Comparison of ENCODE assay signal across 9 mouse cellular contexts in genomic region chr11:20038723-20039122, GRCm38 (mm10).
DNase-seq lines count a peak whose midpoint lies in the region; ATAC-seq lines count a peak whose summit lies in the region.
"Had no signal": no experiment of that assay in that cellular context is flagged by ENCODE, and none has a peak within 500 bp of the region (broad histone marks: within the 10 kb centered on the region; RNA-seq: fewer than 3 reads in every experiment).

No protein-coding gene starts in this region.

- peak; percentile 10 to 50 for DNase-seq in kidney, postnatal 25 days
- peak; percentile 61 for DNase-seq in cerebellum, adult 9-10 months
- peak; percentile 23 to 25 for DNase-seq in kidney, postnatal 36 days
- DNase-seq in thymus, postnatal 36 days = no peak
- DNase-seq in embryo, embryonic 11 days = no peak

- H3K27ac ChIP-seq in kidney, embryonic 16.5 days (ENCODE audit: low read length) = no peak overlapping the region; the same call in 1 of the 2 replicates
- H3K27ac ChIP-seq in neural tube, embryonic 14.5 days (ENCODE audit: low read depth, low read length) = peak overlapping the region; percentile 57; the same call in 1 of the 2 replicates
- H3K27ac ChIP-seq in intestine, embryonic 16.5 days (ENCODE audit: low read length) = no peak overlapping the region
- H3K27ac ChIP-seq: macrophage had no signal

- H3K9ac ChIP-seq in kidney, embryonic 16.5 days (replicated peaks; ENCODE audit: low read length) = no peak overlapping the region
- H3K9ac ChIP-seq in neural tube, embryonic 14.5 days (replicated peaks; ENCODE audit: low read depth, low read length) = no peak overlapping the region
- H3K9ac ChIP-seq in intestine, embryonic 16.5 days (ENCODE audit: low read depth, low read length) = no peak overlapping the region

- H3K4me2 ChIP-seq in kidney, embryonic 16.5 days (replicated peaks; ENCODE audit: low read depth, low read length) = no peak overlapping the region
- H3K4me2 ChIP-seq in neural tube, embryonic 14.5 days (ENCODE audit: low read depth, low read length) = no peak overlapping the region; the same call in 1 of the 2 replicates
- H3K4me2 ChIP-seq in intestine, embryonic 16.5 days (ENCODE audit: low read depth, low read length) = no peak overlapping the region

- no peak overlapping the region for H3K4me3 ChIP-seq in kidney, embryonic 16.5 days (ENCODE audit: low read length)
- no peak overlapping the region for H3K4me3 ChIP-seq in neural tube, embryonic 14.5 days (ENCODE audit: low read depth, low read length)
- no peak overlapping the region for H3K4me3 ChIP-seq in intestine, embryonic 16.5 days (ENCODE audit: low read length)

- H3K9me3 ChIP-seq in kidney, embryonic 16.5 days (ENCODE audit: low read length) = no peaks in the 10 kb centered on the region
- H3K9me3 ChIP-seq in neural tube, embryonic 14.5 days (ENCODE audit: control insufficient read depth, low read length) = no peaks in the 10 kb centered on the region
- no peaks in the 10 kb centered on the region for H3K9me3 ChIP-seq in intestine, embryonic 16.5 days (ENCODE audit: control insufficient read depth, low read length)

- H3K4me1 ChIP-seq in kidney, embryonic 16.5 days (ENCODE audit: insufficient read depth, low read length) = peaks cover 31% of the 10 kb centered on the region
- 0 out of 2 replicates have a peak, but pooled peaks cover 3% of the 10 kb centered on the region for H3K4me1 ChIP-seq in neural tube, embryonic 14.5 days (ENCODE audit: control insufficient read depth, insufficient read depth, low read length)
- peaks cover 8% of the 10 kb centered on the region for H3K4me1 ChIP-seq in intestine, embryonic 16.5 days (ENCODE audit: control insufficient read depth, insufficient read depth, low read length)

- H3K27me3 ChIP-seq in kidney, embryonic 16.5 days (ENCODE audit: insufficient read depth, low read length) = no peaks in the 10 kb centered on the region
- no peaks in the 10 kb centered on the region for H3K27me3 ChIP-seq in neural tube, embryonic 14.5 days (ENCODE audit: control insufficient read depth, insufficient read depth, low read length)
- H3K27me3 ChIP-seq in intestine, embryonic 16.5 days (replicated peaks; ENCODE audit: control insufficient read depth, insufficient read depth, low read length) = no peaks in the 10 kb centered on the region

- ATAC-seq in kidney, embryonic 16.5 days (ENCODE audit: low FRiP score, low TSS enrichment) = no peak
- peak; percentile 80 for ATAC-seq in neural tube, embryonic 14.5 days (ENCODE audit: low read depth)
- no peak for ATAC-seq in intestine, embryonic 16.5 days

- no peaks in the 10 kb centered on the region for H3K36me3 ChIP-seq in kidney, embryonic 16.5 days (ENCODE audit: insufficient read depth, low read length)
- H3K36me3 ChIP-seq in neural tube, embryonic 14.5 days (ENCODE audit: control insufficient read depth, insufficient read depth, low read length) = no peaks in the 10 kb centered on the region
- no peaks in the 10 kb centered on the region for H3K36me3 ChIP-seq in intestine, embryonic 16.5 days (ENCODE audit: control insufficient read depth, insufficient read depth, low read length)

- WGBS in kidney, embryonic 16.5 days = 37% methylated on average over 8 of the region's 8 CpGs
- WGBS in neural tube, embryonic 14.5 days = 14% methylated on average over 8 of the region's 8 CpGs
- 42% methylated on average over 8 of the region's 8 CpGs for WGBS in intestine, embryonic 16.5 days

Comparison
In these comparisons a context has a peak if more than half of its experiments do, and no peak if none do; other contexts are left out.
1. DNase-seq: peak in kidney, postnatal 25 days (2 of 2), cerebellum, adult 9-10 months (single experiment) and kidney, postnatal 36 days (2 of 2); none in thymus, postnatal 36 days (0 of 2) and embryo, embryonic 11 days (single experiment).